Mouse (Mus musculus): ENCODE results near the gene Rapgef2.

GRCm38 (mm10) chr3:79088461-79088860 is 197.9 kb downstream of the Rapgef2 start:
- no peak for TF ChIP-seq POLR2A (IDR thresholded peaks at IDR 0.05; ENCODE audit: borderline replicate concordance, extremely low read depth, low read depth, low read length)
- no peak for TF ChIP-seq CTCF (IDR thresholded peaks at IDR 0.05; ENCODE audit: insufficient read depth, low read length)

Measured in lung, adult 2 months (tissue).